Mouse (Mus musculus): Measurements from ENCODE around the gene Ptcd2. TPM values are rescaled to one million over a fixed set of nuclear protein-coding genes. Genes with fewer than 3 reads are reported as not detected.

Ptcd2 gene
- polyA plus RNA-seq, 2 experiments: 13.3 to 28.4 TPM

GRCm38 (mm10) chr13:99320453-99320852 is 24.1 kb downstream of the Ptcd2 start:
- no peak for ATAC-seq (ENCODE audit: insufficient read depth)
- H3K9ac ChIP-seq (replicated peaks): no peak overlapping the region
- no peaks in the 10 kb centered on the region for H3K27me3 ChIP-seq (ENCODE audit: control insufficient read depth, insufficient read depth, low read length)
- no peak for TF ChIP-seq EP300 (IDR thresholded peaks at IDR 0.05; ENCODE audit: low read depth)
- no peak for TF ChIP-seq CTCF (IDR thresholded peaks at IDR 0.05; ENCODE audit: low read depth)
- H3K4me2 ChIP-seq (ENCODE audit: low read depth): no peak overlapping the region
- H3K4me3 ChIP-seq (ENCODE audit: insufficient read depth in 1 of 2, low read depth in 2 of 2, low read length in 2 of 2): no peak overlapping the region
- no peak overlapping the region for H3K27ac ChIP-seq
- H3K9me3 ChIP-seq (ENCODE audit: control insufficient read depth, low read length): no peaks in the 10 kb centered on the region
- DNase-seq (ENCODE audit: low read depth in 3 of 3, low spot score in 3 of 3): no peak
- H3K4me1 ChIP-seq (replicated peaks; ENCODE audit: control insufficient read depth in 2 of 2, insufficient read depth in 2 of 2, low read length in 1 of 2): no peaks in the 10 kb centered on the region
- WGBS (ENCODE audit: insufficient replicate concordance): 81% methylated on average over 7 of the region's 7 CpGs
- H3K36me3 ChIP-seq (replicated peaks; ENCODE audit: control insufficient read depth, insufficient read depth, low read depth): no peaks in the 10 kb centered on the region; the same call in 1 of the 2 replicates

GRCm38 (mm10) chr13:99317058-99317457 is 27.4 kb downstream of the Ptcd2 start:
- TF ChIP-seq CTCF (IDR thresholded peaks at IDR 0.05; ENCODE audit: low read depth) (peak; percentile 33; the same call in 1 of the 2 replicates), EP300 (IDR thresholded peaks at IDR 0.05; ENCODE audit: low read depth) (no peak)
- DNase-seq (ENCODE audit: low read depth in 3 of 3, low spot score in 3 of 3) (no peak), ATAC-seq (ENCODE audit: insufficient read depth) (no peak)
- no peaks in the 10 kb centered on the region for H3K27me3 ChIP-seq (ENCODE audit: control insufficient read depth, insufficient read depth, low read length)
- no peaks in the 10 kb centered on the region for H3K36me3 ChIP-seq (replicated peaks; ENCODE audit: control insufficient read depth, insufficient read depth, low read depth)
- no peak overlapping the region for H3K27ac ChIP-seq
- H3K9me3 ChIP-seq (ENCODE audit: control insufficient read depth, low read length): no peaks in the 10 kb centered on the region
- H3K4me1 ChIP-seq (replicated peaks; ENCODE audit: control insufficient read depth in 2 of 2, insufficient read depth in 2 of 2, low read length in 1 of 2): no peaks in the 10 kb centered on the region
- H3K4me3 ChIP-seq (ENCODE audit: insufficient read depth in 1 of 2, low read depth in 2 of 2, low read length in 2 of 2): no peak overlapping the region
- WGBS (ENCODE audit: insufficient replicate concordance): 49% methylated on average over 4 of the region's 4 CpGs
- no peak overlapping the region for H3K9ac ChIP-seq (replicated peaks)
- H3K4me2 ChIP-seq (ENCODE audit: low read depth): no peak overlapping the region

- H3K9ac ChIP-seq (replicated peaks): no peak overlapping the region
- ATAC-seq (ENCODE audit: insufficient read depth): no peak
- TF ChIP-seq CTCF (IDR thresholded peaks at IDR 0.05; ENCODE audit: low read depth) (no peak), EP300 (IDR thresholded peaks at IDR 0.05; ENCODE audit: low read depth) (no peak)
- no peak overlapping the region for H3K4me3 ChIP-seq (ENCODE audit: insufficient read depth in 1 of 2, low read depth in 2 of 2, low read length in 2 of 2)
- H3K27ac ChIP-seq: no peak overlapping the region
- H3K4me2 ChIP-seq (ENCODE audit: low read depth): no peak overlapping the region
- H3K4me1 ChIP-seq (replicated peaks; ENCODE audit: control insufficient read depth in 2 of 2, insufficient read depth in 2 of 2, low read length in 1 of 2): no peaks in the 10 kb centered on the region
- no peak for DNase-seq (ENCODE audit: low read depth in 3 of 3, low spot score in 3 of 3)
- no peaks in the 10 kb centered on the region for H3K36me3 ChIP-seq (replicated peaks; ENCODE audit: control insufficient read depth, insufficient read depth, low read depth)
- 70% methylated on average over 6 of the region's 6 CpGs for WGBS (ENCODE audit: insufficient replicate concordance)
- no peaks in the 10 kb centered on the region for H3K27me3 ChIP-seq (ENCODE audit: control insufficient read depth, insufficient read depth, low read length)
- H3K9me3 ChIP-seq (ENCODE audit: control insufficient read depth, low read length): no peaks in the 10 kb centered on the region
Observed at GRCm38 (mm10) chr13:99316366-99316765, 28.1 kb downstream of the Ptcd2 start.

GRCm38 (mm10) chr13:99314657-99315181 is 29.8 kb downstream of the Ptcd2 start:
- no peak overlapping the region for H3K4me3 ChIP-seq (ENCODE audit: insufficient read depth in 1 of 2, low read depth in 2 of 2, low read length in 2 of 2)
- H3K9ac ChIP-seq (replicated peaks): no peak overlapping the region
- WGBS (ENCODE audit: insufficient replicate concordance): 23% methylated on average over 15 of the region's 15 CpGs
- H3K36me3 ChIP-seq (replicated peaks; ENCODE audit: control insufficient read depth, insufficient read depth, low read depth): no peaks in the 10 kb centered on the region
- no peak overlapping the region for H3K4me2 ChIP-seq (ENCODE audit: low read depth)
- H3K9me3 ChIP-seq (ENCODE audit: control insufficient read depth, low read length): no peaks in the 10 kb centered on the region
- H3K27ac ChIP-seq: no peak overlapping the region
- DNase-seq (ENCODE audit: low read depth in 3 of 3, low spot score in 3 of 3) (no peak), ATAC-seq (ENCODE audit: insufficient read depth) (no peak)
- H3K27me3 ChIP-seq (ENCODE audit: control insufficient read depth, insufficient read depth, low read length): no peaks in the 10 kb centered on the region
- no peak for TF ChIP-seq CTCF (IDR thresholded peaks at IDR 0.05; ENCODE audit: low read depth)
- no peak for TF ChIP-seq EP300 (IDR thresholded peaks at IDR 0.05; ENCODE audit: low read depth)
- H3K4me1 ChIP-seq (replicated peaks; ENCODE audit: control insufficient read depth in 2 of 2, insufficient read depth in 2 of 2, low read length in 1 of 2): no peaks in the 10 kb centered on the region

- 66% methylated on average over 5 of the region's 5 CpGs for WGBS (ENCODE audit: insufficient replicate concordance)
- H3K4me1 ChIP-seq (replicated peaks; ENCODE audit: control insufficient read depth in 2 of 2, insufficient read depth in 2 of 2, low read length in 1 of 2): no peaks in the 10 kb centered on the region
- no peak for DNase-seq (ENCODE audit: low read depth in 3 of 3, low spot score in 3 of 3)
- no peaks in the 10 kb centered on the region for H3K36me3 ChIP-seq (replicated peaks; ENCODE audit: control insufficient read depth, insufficient read depth, low read depth)
- no peak overlapping the region for H3K4me3 ChIP-seq (ENCODE audit: insufficient read depth in 1 of 2, low read depth in 2 of 2, low read length in 2 of 2)
- TF ChIP-seq EP300 (IDR thresholded peaks at IDR 0.05; ENCODE audit: low read depth): no peak
- no peak for TF ChIP-seq CTCF (IDR thresholded peaks at IDR 0.05; ENCODE audit: low read depth)
- no peak overlapping the region for H3K4me2 ChIP-seq (ENCODE audit: low read depth)
- H3K27ac ChIP-seq: no peak overlapping the region
- H3K27me3 ChIP-seq (ENCODE audit: control insufficient read depth, insufficient read depth, low read length): no peaks in the 10 kb centered on the region
- H3K9ac ChIP-seq (replicated peaks): no peak overlapping the region
- no peaks in the 10 kb centered on the region for H3K9me3 ChIP-seq (ENCODE audit: control insufficient read depth, low read length)
- ATAC-seq (ENCODE audit: insufficient read depth): no peak
Observed at GRCm38 (mm10) chr13:99314098-99314497, 30.4 kb downstream of the Ptcd2 start.
